Mouse (Mus musculus): Measurements from ENCODE around the gene Aplp2. TPM values are rescaled to one million over a fixed set of nuclear protein-coding genes. Genes with fewer than 3 reads are reported as not detected.
A peak's percentile ranks its signal among the peaks of the same experiment; 100 is the strongest.

The Aplp2 gene
- polyA plus RNA-seq, 1 experiment from 2014 or later, result 292 TPM

GRCm38 (mm10) chr9:31183061-31183460 lies 28.6 kb downstream of the Aplp2 start:
- Histone ChIP-seq H3K4me2 (replicated peaks; ENCODE audit: low read depth, low read length) (no peak overlapping the region), H3K4me1 (ENCODE audit: control insufficient read depth, insufficient read depth, low read length) (peaks cover 15% of the 10 kb centered on the region; the same call in 1 of the 2 replicates), H3K9me3 (ENCODE audit: control insufficient read depth, low read depth, low read length) (no peaks in the 10 kb centered on the region), H3K9ac (replicated peaks; ENCODE audit: low read depth, low read length) (no peak overlapping the region), H3K27ac (ENCODE audit: low read length) (no peak overlapping the region), H3K4me3 (ENCODE audit: low read depth, low read length) (no peak overlapping the region), H3K27me3 (ENCODE audit: control insufficient read depth, insufficient read depth, low read length) (no peaks in the 10 kb centered on the region), H3K36me3 (ENCODE audit: control insufficient read depth, insufficient read depth, low read length) (no peaks in the 10 kb centered on the region)
- no peak for ATAC-seq (ENCODE audit: insufficient number of reproducible peaks, insufficient read depth, low FRiP score, low read depth)
- WGBS, result 57% methylated on average over 4 of the region's 4 CpGs

DNA sequence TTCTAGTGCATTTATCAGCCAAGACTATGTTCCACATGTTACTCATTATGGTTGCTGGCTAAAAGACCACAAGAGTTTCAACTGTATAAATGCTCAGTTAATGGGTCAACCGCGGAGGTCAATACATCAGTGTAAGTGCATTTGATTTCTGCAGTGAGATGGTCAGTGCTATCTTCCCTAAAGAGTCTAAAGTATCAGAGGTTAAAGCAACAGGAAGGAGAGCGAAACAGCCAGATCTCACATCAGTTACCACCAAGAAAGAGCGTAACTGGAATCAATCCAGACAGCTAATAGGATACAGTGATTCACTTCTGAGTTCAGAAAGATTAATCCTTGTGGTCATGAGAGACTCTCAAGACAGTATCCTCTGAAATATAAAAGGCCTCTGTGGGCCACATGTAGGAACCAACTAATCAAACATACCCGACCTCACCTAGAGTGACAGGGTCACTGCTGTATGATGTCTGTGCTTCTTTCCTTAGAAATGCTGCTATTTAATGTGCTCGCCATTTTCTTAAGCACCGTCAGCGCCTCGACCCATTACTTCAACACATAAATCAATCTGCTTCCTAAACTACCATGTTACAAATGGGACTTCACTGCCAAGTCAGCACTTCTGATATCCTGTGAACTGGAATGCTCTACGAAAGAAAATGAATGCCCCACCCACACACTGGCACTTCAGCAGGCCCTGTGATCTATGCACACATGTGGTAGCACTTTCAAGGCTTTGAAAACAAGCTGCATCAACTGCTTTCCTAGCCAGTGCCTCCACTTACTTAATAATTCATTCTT lies 30.1 kb downstream of the Aplp2 start:
- no peak for ATAC-seq (ENCODE audit: insufficient number of reproducible peaks, insufficient read depth, low FRiP score, low read depth)
- 52% methylated on average over 10 of the region's 10 CpGs for WGBS
- Histone ChIP-seq H3K4me2 (replicated peaks; ENCODE audit: low read depth, low read length) (no peak overlapping the region), H3K27ac (ENCODE audit: low read length) (no peak overlapping the region), H3K9me3 (ENCODE audit: control insufficient read depth, low read depth, low read length) (no peaks in the 10 kb centered on the region), H3K36me3 (ENCODE audit: control insufficient read depth, insufficient read depth, low read length) (no peaks in the 10 kb centered on the region), H3K4me3 (ENCODE audit: low read depth, low read length) (no peak overlapping the region), H3K9ac (replicated peaks; ENCODE audit: low read depth, low read length) (no peak overlapping the region), H3K4me1 (ENCODE audit: control insufficient read depth, insufficient read depth, low read length) (peaks cover 15% of the 10 kb centered on the region; the same call in 1 of the 2 replicates), H3K27me3 (ENCODE audit: control insufficient read depth, insufficient read depth, low read length) (no peaks in the 10 kb centered on the region)

- no peak for ATAC-seq (ENCODE audit: insufficient number of reproducible peaks, insufficient read depth, low FRiP score, low read depth)
- Histone ChIP-seq H3K9ac (replicated peaks; ENCODE audit: low read depth, low read length) (no peak overlapping the region), H3K4me2 (replicated peaks; ENCODE audit: low read depth, low read length) (no peak overlapping the region), H3K27ac (ENCODE audit: low read length) (no peak overlapping the region), H3K4me1 (ENCODE audit: control insufficient read depth, insufficient read depth, low read length) (peaks cover 9% of the 10 kb centered on the region; the same call in 1 of the 2 replicates), H3K4me3 (ENCODE audit: low read depth, low read length) (no peak overlapping the region), H3K36me3 (ENCODE audit: control insufficient read depth, insufficient read depth, low read length) (peaks cover 5% of the 10 kb centered on the region; the same call in 1 of the 2 replicates), H3K27me3 (ENCODE audit: control insufficient read depth, insufficient read depth, low read length) (no peaks in the 10 kb centered on the region), H3K9me3 (ENCODE audit: control insufficient read depth, low read depth, low read length) (no peaks in the 10 kb centered on the region)
- WGBS, result 91% methylated on average over 6 of the region's 6 CpGs
Measured at GRCm38 (mm10) chr9:31177692-31178091, 33.9 kb downstream of the Aplp2 start.

- Histone ChIP-seq H3K27ac (ENCODE audit: low read length) (no peak overlapping the region), H3K27me3 (ENCODE audit: control insufficient read depth, insufficient read depth, low read length) (no peaks in the 10 kb centered on the region), H3K9ac (replicated peaks; ENCODE audit: low read depth, low read length) (no peak overlapping the region), H3K4me3 (ENCODE audit: low read depth, low read length) (no peak overlapping the region), H3K36me3 (ENCODE audit: control insufficient read depth, insufficient read depth, low read length) (peaks cover 5% of the 10 kb centered on the region; the same call in 1 of the 2 replicates), H3K4me2 (replicated peaks; ENCODE audit: low read depth, low read length) (no peak overlapping the region), H3K9me3 (ENCODE audit: control insufficient read depth, low read depth, low read length) (no peaks in the 10 kb centered on the region), H3K4me1 (ENCODE audit: control insufficient read depth, insufficient read depth, low read length) (0 out of 2 replicates have a peak, but pooled peaks cover 2% of the 10 kb centered on the region)
- 84% methylated on average over 8 of the region's 8 CpGs for WGBS
- ATAC-seq (ENCODE audit: insufficient number of reproducible peaks, insufficient read depth, low FRiP score, low read depth), result peak; percentile 78
Measured at GRCm38 (mm10) chr9:31176379-31177130, 35.1 kb downstream of the Aplp2 start.

DNA sequence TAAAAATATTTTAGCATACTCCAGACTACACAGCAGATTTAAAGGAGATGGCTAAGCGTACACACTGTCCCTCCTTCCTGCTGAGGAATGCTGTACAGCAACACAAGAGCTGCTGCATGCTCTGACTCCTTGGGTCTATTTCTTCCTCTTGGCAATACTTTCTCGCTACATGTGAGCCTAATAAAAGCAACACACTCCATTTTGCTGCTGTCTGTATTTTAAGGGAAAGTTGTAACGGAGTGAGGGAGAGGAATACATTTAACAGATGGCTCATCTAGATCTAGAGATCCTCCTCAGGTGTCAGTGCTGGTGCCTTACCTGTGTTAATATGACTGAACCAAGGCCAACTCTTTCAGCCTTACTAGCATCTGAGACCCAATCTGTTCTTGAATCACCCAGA lies 35.6 kb downstream of the Aplp2 start:
- Histone ChIP-seq H3K36me3 (ENCODE audit: control insufficient read depth, insufficient read depth, low read length) (peaks cover 5% of the 10 kb centered on the region; the same call in 1 of the 2 replicates), H3K4me3 (ENCODE audit: low read depth, low read length) (no peak overlapping the region), H3K9ac (replicated peaks; ENCODE audit: low read depth, low read length) (no peak overlapping the region), H3K4me2 (replicated peaks; ENCODE audit: low read depth, low read length) (no peak overlapping the region), H3K4me1 (ENCODE audit: control insufficient read depth, insufficient read depth, low read length) (no peaks in the 10 kb centered on the region), H3K9me3 (ENCODE audit: control insufficient read depth, low read depth, low read length) (no peaks in the 10 kb centered on the region), H3K27ac (ENCODE audit: low read length) (no peak overlapping the region), H3K27me3 (ENCODE audit: control insufficient read depth, insufficient read depth, low read length) (no peaks in the 10 kb centered on the region)
- ATAC-seq (ENCODE audit: insufficient number of reproducible peaks, insufficient read depth, low FRiP score, low read depth), result no peak
- WGBS, result 80% methylated on average over 3 of the region's 3 CpGs

DNA sequence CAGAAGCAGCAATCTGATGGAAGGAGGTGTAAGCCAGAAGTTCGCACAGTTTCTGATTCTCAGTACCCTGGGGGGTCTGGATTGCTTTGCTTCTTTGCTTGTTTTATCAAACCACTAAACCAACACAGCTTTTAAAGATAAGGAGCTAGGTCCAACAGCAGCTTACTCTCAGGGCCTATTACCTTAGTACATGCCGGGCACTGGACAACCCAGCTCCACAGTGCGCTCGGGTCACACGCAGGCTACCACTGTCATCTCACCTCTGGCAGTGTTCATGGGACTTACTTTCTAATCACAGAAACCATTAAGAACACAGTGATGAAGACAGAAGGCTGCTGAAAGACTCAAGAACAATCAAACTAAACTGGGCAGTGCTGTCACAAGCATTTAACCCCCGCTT lies 36.3 kb downstream of the Aplp2 start:
- Histone ChIP-seq H3K9me3 (ENCODE audit: control insufficient read depth, low read depth, low read length) (no peaks in the 10 kb centered on the region), H3K4me3 (ENCODE audit: low read depth, low read length) (no peak overlapping the region), H3K4me1 (ENCODE audit: control insufficient read depth, insufficient read depth, low read length) (no peaks in the 10 kb centered on the region), H3K27ac (ENCODE audit: low read length) (no peak overlapping the region), H3K27me3 (ENCODE audit: control insufficient read depth, insufficient read depth, low read length) (no peaks in the 10 kb centered on the region), H3K4me2 (replicated peaks; ENCODE audit: low read depth, low read length) (no peak overlapping the region), H3K36me3 (ENCODE audit: control insufficient read depth, insufficient read depth, low read length) (peaks cover 5% of the 10 kb centered on the region; the same call in 1 of the 2 replicates), H3K9ac (replicated peaks; ENCODE audit: low read depth, low read length) (no peak overlapping the region)
- no peak for ATAC-seq (ENCODE audit: insufficient number of reproducible peaks, insufficient read depth, low FRiP score, low read depth)
- 77% methylated on average over 6 of the region's 6 CpGs for WGBS

GRCm38 (mm10) chr9:31168356-31169093 lies 43.1 kb downstream of the Aplp2 start:
- no peaks in the 10 kb centered on the region for H3K4me1 ChIP-seq (ENCODE audit: control insufficient read depth, insufficient read depth, low read length)
- no peak overlapping the region for H3K9ac ChIP-seq (replicated peaks; ENCODE audit: low read depth, low read length)
- H3K9me3 ChIP-seq (ENCODE audit: control insufficient read depth, low read depth, low read length), result no peaks in the 10 kb centered on the region
- ATAC-seq (ENCODE audit: insufficient number of reproducible peaks, insufficient read depth, low FRiP score, low read depth), result no peak
- no peaks in the 10 kb centered on the region for H3K27me3 ChIP-seq (ENCODE audit: control insufficient read depth, insufficient read depth, low read length)
- H3K36me3 ChIP-seq (ENCODE audit: control insufficient read depth, insufficient read depth, low read length), result peaks cover 38% of the 10 kb centered on the region
- H3K4me3 ChIP-seq (ENCODE audit: low read depth, low read length), result no peak overlapping the region
- no peak overlapping the region for H3K4me2 ChIP-seq (replicated peaks; ENCODE audit: low read depth, low read length)
- WGBS, result 92% methylated on average over 22 of the region's 22 CpGs
- H3K27ac ChIP-seq (ENCODE audit: low read length), result no peak overlapping the region

GRCm38 (mm10) chr9:31167305-31167704 lies 44.3 kb downstream of the Aplp2 start:
- Histone ChIP-seq H3K4me3 (ENCODE audit: low read depth, low read length) (no peak overlapping the region), H3K4me2 (replicated peaks; ENCODE audit: low read depth, low read length) (no peak overlapping the region), H3K27me3 (ENCODE audit: control insufficient read depth, insufficient read depth, low read length) (no peaks in the 10 kb centered on the region), H3K27ac (ENCODE audit: low read length) (no peak overlapping the region), H3K36me3 (ENCODE audit: control insufficient read depth, insufficient read depth, low read length) (peaks cover 42% of the 10 kb centered on the region), H3K4me1 (ENCODE audit: control insufficient read depth, insufficient read depth, low read length) (no peaks in the 10 kb centered on the region), H3K9me3 (ENCODE audit: control insufficient read depth, low read depth, low read length) (no peaks in the 10 kb centered on the region), H3K9ac (replicated peaks; ENCODE audit: low read depth, low read length) (no peak overlapping the region)
- 92% methylated on average over 13 of the region's 13 CpGs for WGBS
- ATAC-seq (ENCODE audit: insufficient number of reproducible peaks, insufficient read depth, low FRiP score, low read depth), result no peak

Data from stomach, embryonic 14.5 days (tissue).